Mouse (Mus musculus) central nervous system, embryonic 11.5 days (tissue): ENCODE data around the gene Spi1. TPM values are rescaled to one million over a fixed set of nuclear protein-coding genes. Genes with fewer than 3 reads are reported as not detected.

ENCODE experiments used
- polyA plus RNA-seq: library from polyadenylated mRNA; depleted of rRNA; stranded (reverse); fragments of >200 nt; gene quantifications from 2 replicates; pipeline ENCODE4 v1.2.3, GENCODE M21; 2012; rRNA removed

Gene Spi1
- polyA plus RNA-seq: 3.5 and 4.8 TPM in 2 replicates

DNA sequence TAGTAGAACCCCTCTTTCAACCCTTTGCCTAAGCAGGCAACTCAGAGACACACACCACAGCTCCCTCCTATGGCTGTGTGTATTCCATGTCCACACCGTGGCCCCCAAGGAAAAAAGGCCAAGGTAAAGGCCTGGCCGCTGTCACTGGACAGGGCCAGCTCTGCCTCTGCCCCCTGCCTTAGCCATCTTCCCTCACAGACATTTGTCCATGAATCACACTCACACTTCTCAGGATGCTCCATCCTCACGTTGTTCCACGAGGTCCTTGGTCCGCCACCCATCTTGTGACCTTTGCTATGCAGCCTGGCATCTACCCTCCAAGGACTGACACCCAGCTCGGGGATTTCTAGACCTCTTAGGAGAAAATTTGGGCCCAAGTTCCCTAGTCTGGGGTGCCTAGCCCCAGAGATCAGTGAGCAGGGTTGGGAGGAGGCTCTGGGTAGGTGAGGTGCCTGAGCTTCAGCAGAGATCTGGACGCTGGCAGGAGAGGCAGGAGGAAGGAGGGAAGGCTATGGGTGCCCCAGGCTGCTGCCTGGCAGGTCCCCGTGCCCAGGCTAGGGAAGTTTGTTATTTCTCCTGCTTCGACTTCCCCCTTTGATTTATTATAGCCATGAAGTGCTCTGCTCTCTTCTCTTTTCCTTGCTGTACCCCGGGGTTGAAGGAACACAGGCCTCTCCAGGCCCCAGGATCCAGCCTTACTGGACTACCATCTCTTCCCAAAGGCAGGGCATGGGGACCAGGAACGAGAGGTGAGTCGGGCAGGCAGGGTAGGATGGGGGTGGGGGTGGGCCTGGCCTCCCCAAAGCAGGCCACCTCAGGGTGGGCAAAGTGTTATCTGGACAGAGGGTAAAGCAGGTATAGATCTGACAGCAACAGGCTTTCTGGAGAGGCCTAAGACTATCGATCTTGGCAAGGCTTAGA is at the start of gene Spi1:
TSS of gene Spi1 (plus strand) at position 616 of the 921 bp plus-strand sequence.

GRCm38 (mm10) chr2:91035385-91035784 is 46.8 kb upstream of the Spi1 start, which contains the start of gene Rapsn:
TSS of gene Rapsn (plus strand) at chr2:91035620.

GRCm38 (mm10) chr2:91053934-91054382 is 28.2 kb upstream of the Spi1 start, which contains the start of gene Psmc3:
TSS of gene Psmc3 (plus strand) at chr2:91054009.

GRCm38 (mm10) chr2:91070076-91070800 is 12.0 kb upstream of the Spi1 start, which contains the start of gene Slc39a13:
TSS of gene Slc39a13 (minus strand) at chr2:91070417.

GRCm38 (mm10) chr2:91117585-91118275 is 35.5 kb downstream of the Spi1 start, which contains the start of gene Mybpc3:
TSS of gene Mybpc3 (plus strand) at chr2:91118144.

Other genes with a start within 250 kb of the Spi1 start
- 166 and 184 TPM in 2 replicates for gene Mtch2, start 235.2 kb upstream of the Spi1 start, polyA plus RNA-seq
- gene C1qtnf4, start 196.5 kb upstream of the Spi1 start, polyA plus RNA-seq: 12.7 and 16.8 TPM in 2 replicates
- gene Kbtbd4, start 177.7 kb upstream of the Spi1 start, polyA plus RNA-seq: 27.0 and 36.5 TPM in 2 replicates
- gene Ndufs3, start 177.6 kb upstream of the Spi1 start, polyA plus RNA-seq: 142 and 152 TPM in 2 replicates
- gene Celf1, start 142.0 kb upstream of the Spi1 start, polyA plus RNA-seq: 123 and 128 TPM in 2 replicates
- 1.1 and 4.6 TPM in 2 replicates for gene Rapsn, start 46.8 kb upstream of the Spi1 start, polyA plus RNA-seq
- gene Psmc3, start 28.4 kb upstream of the Spi1 start, polyA plus RNA-seq: 256 and 367 TPM in 2 replicates
- gene Slc39a13, start 12.0 kb upstream of the Spi1 start, polyA plus RNA-seq: 25.8 and 37.7 TPM in 2 replicates
- 8.5 and 12.8 TPM in 2 replicates for gene Mybpc3, start 35.8 kb downstream of the Spi1 start, polyA plus RNA-seq
- gene Madd, start 101.4 kb downstream of the Spi1 start, polyA plus RNA-seq: 37.2 and 58.5 TPM in 2 replicates
- gene Nr1h3, start 120.4 kb downstream of the Spi1 start, polyA plus RNA-seq: 3.1 TPM in 2 replicates
- gene Acp2, start 120.5 kb downstream of the Spi1 start, polyA plus RNA-seq: 20.4 and 35.5 TPM in 2 replicates
- gene Ddb2, start 154.6 kb downstream of the Spi1 start, polyA plus RNA-seq: 14.6 and 23.9 TPM in 2 replicates
- gene Pacsin3, start 173.6 kb downstream of the Spi1 start, polyA plus RNA-seq: 33.8 and 60.3 TPM in 2 replicates
- 52.3 and 71.9 TPM in 2 replicates for gene Arfgap2, start 182.6 kb downstream of the Spi1 start, polyA plus RNA-seq